Mouse (Mus musculus) stomach, embryonic 14.5 days (tissue): Measurements from ENCODE around the gene Slc9b1. TPM values are rescaled to one million over a fixed set of nuclear protein-coding genes. Genes with fewer than 3 reads are reported as not detected.

ENCODE experiments used
- ATAC-seq: fragments of 200-750 bp; cut with Nextera tagmentation; 2 replicates; pipeline ENCODE4 v1.8.0; 2017; ENCODE audit warnings: low read depth, moderate TSS enrichment; ENCODE audit not compliant: insufficient number of reproducible peaks, insufficient read depth, low FRiP score
- H3K27ac ChIP-seq: fragments of 300-500 bp; sonication (generic); 2 replicates; pipeline ENCODE4 v1.5.1; 2014; ENCODE audit warnings: mild to moderate bottlenecking, low read length, moderate library complexity, mixed read lengths
- H3K27me3 ChIP-seq: fragments of 300-500 bp; sonication (generic); 2 replicates; pipeline ENCODE4 v1.6.1; 2014; ENCODE audit warnings: low read length, control low read depth, mixed read lengths; ENCODE audit not compliant: control insufficient read depth, insufficient read depth
- H3K36me3 ChIP-seq: fragments of 300-500 bp; sonication (generic); 2 replicates; pipeline ENCODE4 v1.6.1; 2014; ENCODE audit warnings: mild to moderate bottlenecking, control low read depth, low read length, moderate library complexity, mixed read lengths; ENCODE audit not compliant: control insufficient read depth, insufficient read depth
- H3K4me1 ChIP-seq: fragments of 300-500 bp; sonication (generic); 2 replicates; pipeline ENCODE4 v1.6.1; 2014; ENCODE audit warnings: low read length, control low read depth, mixed read lengths; ENCODE audit not compliant: control insufficient read depth, insufficient read depth
- H3K4me2 ChIP-seq: fragments of 300-500 bp; sonication (generic); replicated peaks from 2 replicates; pipeline ENCODE4 v1.6.1; 2014; ENCODE audit warnings: low read depth, low read length, control low read depth
- H3K4me3 ChIP-seq: fragments of 300-500 bp; sonication (generic); 2 replicates; pipeline ENCODE4 v1.5.1; 2014; ENCODE audit warnings: low read depth, low read length, control low read depth
- H3K9ac ChIP-seq: fragments of 300-500 bp; sonication (generic); replicated peaks from 2 replicates; pipeline ENCODE4 v1.6.1; 2014; ENCODE audit warnings: low read depth, mild to moderate bottlenecking, control low read depth, low read length, moderate library complexity, mixed read lengths
- H3K9me3 ChIP-seq: fragments of 300-500 bp; sonication (generic); 2 replicates; pipeline ENCODE4 v1.6.1; 2016; ENCODE audit warnings: low read depth, low read length, control low read depth; ENCODE audit not compliant: control insufficient read depth
- WGBS: fragments of 180-500 bp; shearing (Covaris S2); extraction: QIAGEN DNeasy Blood & Tissue Kit; methylation state at CpG from one replicate; pipeline ENCODE4 v1.1.7; 2014; 5-methylcytosine and 5-hydroxymethylcytosine counted together
- polyA plus RNA-seq: library from polyadenylated mRNA; unstranded; fragments of >200 nt; fragmentation: Nextera tagmentation; extraction: Ambion mirVana; gene quantifications from 2 replicates; pipeline ENCODE4 v1.2.1, GENCODE M21; 2014

Slc9b1 gene
- polyA plus RNA-seq, 1 experiment from 2014 or later, result not detected

DNA sequence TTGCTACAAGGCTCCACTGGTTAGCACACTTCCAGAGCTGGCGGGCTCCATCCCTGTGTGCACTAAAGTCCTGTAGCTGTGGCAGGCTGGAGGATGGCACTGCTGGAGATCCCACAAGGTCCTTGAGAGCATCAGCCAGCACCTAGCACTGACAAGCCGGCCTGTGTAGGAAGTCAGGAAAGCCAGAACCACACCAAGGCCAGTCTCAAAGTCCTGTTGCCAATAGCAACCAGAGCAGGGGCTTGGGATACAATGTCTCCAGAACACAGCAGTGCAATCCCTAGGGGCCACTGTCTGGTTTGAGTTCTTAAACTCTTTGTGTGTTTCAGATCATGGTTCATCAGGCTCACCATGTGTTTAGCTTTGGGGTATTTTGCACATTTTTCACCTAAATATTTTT is 33.0 kb upstream of the Slc9b1 start:
- Histone ChIP-seq H3K4me3 (no peak overlapping the region), H3K27ac (no peak overlapping the region), H3K4me1 (no peaks in the 10 kb centered on the region), H3K9ac (no peak overlapping the region), H3K27me3 (no peaks in the 10 kb centered on the region), H3K4me2 (no peak overlapping the region), H3K9me3 (no peaks in the 10 kb centered on the region; the same call in 1 of the 2 replicates), H3K36me3 (no peaks in the 10 kb centered on the region)
- ATAC-seq, result no peak
- WGBS, result 54% methylated on average over 2 of the region's 2 CpGs

- no peak for ATAC-seq
- Histone ChIP-seq H3K9me3 (no peaks in the 10 kb centered on the region; the same call in 1 of the 2 replicates), H3K27me3 (no peaks in the 10 kb centered on the region), H3K36me3 (no peaks in the 10 kb centered on the region), H3K27ac (no peak overlapping the region), H3K4me1 (no peaks in the 10 kb centered on the region), H3K9ac (no peak overlapping the region), H3K4me3 (no peak overlapping the region), H3K4me2 (no peak overlapping the region)
- WGBS, result 86% methylated on average over 9 of the region's 9 CpGs
Measured at GRCm38 (mm10) chr3:135315720-135316425, 32.0 kb upstream of the Slc9b1 start.

- Histone ChIP-seq H3K9ac (no peak overlapping the region), H3K4me3 (no peak overlapping the region), H3K9me3 (no peaks in the 10 kb centered on the region; the same call in 1 of the 2 replicates), H3K4me1 (no peaks in the 10 kb centered on the region), H3K27me3 (no peaks in the 10 kb centered on the region), H3K27ac (no peak overlapping the region), H3K36me3 (no peaks in the 10 kb centered on the region), H3K4me2 (no peak overlapping the region)
- 83% methylated on average over 11 of the region's 11 CpGs for WGBS
- ATAC-seq, result no peak
Measured at GRCm38 (mm10) chr3:135318331-135318730, 29.5 kb upstream of the Slc9b1 start.

DNA sequence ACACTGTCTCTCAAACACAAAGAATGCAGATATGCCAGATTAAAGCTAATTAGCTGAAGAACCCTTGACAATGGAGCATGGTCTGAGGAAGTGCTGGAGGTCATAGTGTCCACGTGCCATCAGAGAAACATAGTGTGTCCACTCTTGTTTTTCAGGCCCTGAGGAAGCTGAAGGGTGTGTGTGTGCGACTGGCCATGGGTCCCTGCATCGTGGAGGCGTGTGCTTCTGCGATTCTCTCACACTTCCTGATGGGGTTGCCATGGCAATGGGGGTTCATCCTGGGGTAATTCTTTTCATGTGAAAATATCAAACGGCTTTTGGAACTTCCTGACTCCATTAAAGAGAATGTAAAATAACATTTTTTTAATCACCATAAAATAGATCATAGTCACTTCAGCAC is 23.5 kb upstream of the Slc9b1 start:
- no peak for ATAC-seq
- Histone ChIP-seq H3K4me3 (no peak overlapping the region), H3K27me3 (no peaks in the 10 kb centered on the region), H3K36me3 (no peaks in the 10 kb centered on the region), H3K9ac (no peak overlapping the region), H3K4me1 (no peaks in the 10 kb centered on the region), H3K9me3 (no peaks in the 10 kb centered on the region), H3K4me2 (no peak overlapping the region), H3K27ac (no peak overlapping the region)
- 60% methylated on average over 6 of the region's 6 CpGs for WGBS

- no peaks in the 10 kb centered on the region for H3K9me3 ChIP-seq
- no peaks in the 10 kb centered on the region for H3K27me3 ChIP-seq
- H3K36me3 ChIP-seq, result no peaks in the 10 kb centered on the region
- no peak overlapping the region for H3K27ac ChIP-seq
- no peaks in the 10 kb centered on the region for H3K4me1 ChIP-seq
- no peak overlapping the region for H3K4me3 ChIP-seq
- WGBS, result 65% methylated on average over 6 of the region's 6 CpGs
- no peak for ATAC-seq
- no peak overlapping the region for H3K4me2 ChIP-seq
- no peak overlapping the region for H3K9ac ChIP-seq
Measured at GRCm38 (mm10) chr3:135327176-135327575, 20.7 kb upstream of the Slc9b1 start.

- Histone ChIP-seq H3K4me2 (no peak overlapping the region), H3K36me3 (no peaks in the 10 kb centered on the region), H3K27me3 (no peaks in the 10 kb centered on the region), H3K9ac (no peak overlapping the region), H3K9me3 (no peaks in the 10 kb centered on the region), H3K4me1 (no peaks in the 10 kb centered on the region), H3K4me3 (no peak overlapping the region), H3K27ac (no peak overlapping the region)
- no peak for ATAC-seq
- WGBS, result 58% methylated on average over 2 of the region's 2 CpGs
Measured at GRCm38 (mm10) chr3:135327601-135328000, 20.2 kb upstream of the Slc9b1 start.

DNA sequence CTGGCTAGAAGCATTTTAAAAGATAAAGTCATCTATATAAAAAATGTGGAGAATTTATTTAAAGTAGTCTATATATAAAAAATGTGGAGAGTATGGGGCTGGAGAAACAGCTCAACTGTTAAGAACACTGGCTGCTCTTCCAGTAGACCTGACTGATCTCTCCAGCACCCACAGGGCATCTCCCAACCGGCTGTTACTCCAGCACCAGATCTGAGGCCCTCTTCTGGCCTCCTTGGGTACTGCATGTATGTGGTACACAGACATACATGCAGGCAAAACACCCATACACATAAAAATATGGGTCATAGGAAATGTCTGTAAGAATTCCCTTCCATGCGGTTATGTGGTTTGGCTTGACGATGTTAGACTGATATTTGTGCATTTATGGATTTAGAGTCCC is 19.3 kb upstream of the Slc9b1 start:
- H3K27ac ChIP-seq, result no peak overlapping the region
- no peak overlapping the region for H3K4me2 ChIP-seq
- H3K4me1 ChIP-seq, result no peaks in the 10 kb centered on the region
- H3K27me3 ChIP-seq, result no peaks in the 10 kb centered on the region
- H3K36me3 ChIP-seq, result no peaks in the 10 kb centered on the region
- H3K4me3 ChIP-seq, result no peak overlapping the region
- H3K9me3 ChIP-seq, result no peaks in the 10 kb centered on the region
- ATAC-seq, result no peak
- H3K9ac ChIP-seq, result no peak overlapping the region
- WGBS, result 46% methylated on average over 3 of the region's 3 CpGs

- Histone ChIP-seq H3K9ac (no peak overlapping the region), H3K4me3 (no peak overlapping the region), H3K4me1 (no peaks in the 10 kb centered on the region), H3K9me3 (no peaks in the 10 kb centered on the region), H3K27me3 (no peaks in the 10 kb centered on the region), H3K4me2 (no peak overlapping the region), H3K36me3 (no peaks in the 10 kb centered on the region), H3K27ac (no peak overlapping the region)
- ATAC-seq, result no peak
Measured at GRCm38 (mm10) chr3:135332691-135333090, 15.1 kb upstream of the Slc9b1 start.

GRCm38 (mm10) chr3:135333763-135334162 is 14.1 kb upstream of the Slc9b1 start:
- WGBS, result 45% methylated on average over 4 of the region's 4 CpGs
- H3K4me2 ChIP-seq, result no peak overlapping the region

More at GRCm38 (mm10) chr3:135333763-135334162, 14.1 kb upstream of the Slc9b1 start:
- no peak overlapping the region for H3K9ac ChIP-seq
- no peak overlapping the region for H3K4me3 ChIP-seq
- H3K9me3 ChIP-seq, result no peaks in the 10 kb centered on the region
- H3K27ac ChIP-seq, result no peak overlapping the region
- no peaks in the 10 kb centered on the region for H3K4me1 ChIP-seq
- no peaks in the 10 kb centered on the region for H3K27me3 ChIP-seq
- no peak for ATAC-seq
- no peaks in the 10 kb centered on the region for H3K36me3 ChIP-seq
